Mouse (Mus musculus) liver, adult 2 months (tissue): ENCODE measurements at regions not wholly inside any gene's neighbourhood (a gene's known extent, or its start where the extent isn't known, plus 50 kb on each side); places are given as distances from the start of the nearest gene placed in this dataset.

ENCODE experiments used
- CTCF ChIP-seq: fragments of 200-500 bp; IDR thresholded peaks from 2 replicates; pipeline ENCODE4 v1.5.1; 2011; ENCODE audit warnings: low read depth, low read length, control low read depth
- POLR2A ChIP-seq: fragments of 200-500 bp; IDR thresholded peaks from 2 replicates; pipeline ENCODE4 v1.6.1; 2011; ENCODE audit warnings: low read length, control low read depth; ENCODE audit not compliant: insufficient read depth; ENCODE audit errors: extremely low read depth

DNA sequence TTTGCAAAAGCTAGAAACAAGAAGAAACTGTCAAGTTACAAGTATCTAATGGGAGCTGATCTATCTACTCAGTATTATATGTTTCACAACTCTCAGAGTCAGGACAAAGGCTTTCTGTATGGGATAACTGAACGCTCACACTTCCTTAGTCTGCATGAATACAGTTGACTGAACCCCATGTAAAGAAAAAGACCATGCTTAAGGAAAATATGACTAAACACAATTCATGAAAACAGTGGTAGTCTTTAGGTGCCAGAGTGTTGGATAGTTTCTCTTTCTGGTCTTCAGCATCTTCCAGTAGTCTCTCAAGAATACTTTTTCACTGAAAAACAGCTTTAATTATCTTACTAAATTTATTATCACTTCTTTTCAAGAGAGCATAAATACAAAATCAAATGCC lies 78.7 kb upstream of the Klf6 start:
- TF ChIP-seq CTCF (no peak), POLR2A (no peak)
